Mouse (Mus musculus) cerebellum, postnatal 10 days (tissue): Measurements from ENCODE around the gene Pank4.

Experiments
- DNase-seq, 2 experiments: peaks; one replicate each; pipeline ENCODE4 v3.0.0; 2021; ENCODE audit warnings: mixed read lengths in 2 of 2

Gene Pank4

DNA sequence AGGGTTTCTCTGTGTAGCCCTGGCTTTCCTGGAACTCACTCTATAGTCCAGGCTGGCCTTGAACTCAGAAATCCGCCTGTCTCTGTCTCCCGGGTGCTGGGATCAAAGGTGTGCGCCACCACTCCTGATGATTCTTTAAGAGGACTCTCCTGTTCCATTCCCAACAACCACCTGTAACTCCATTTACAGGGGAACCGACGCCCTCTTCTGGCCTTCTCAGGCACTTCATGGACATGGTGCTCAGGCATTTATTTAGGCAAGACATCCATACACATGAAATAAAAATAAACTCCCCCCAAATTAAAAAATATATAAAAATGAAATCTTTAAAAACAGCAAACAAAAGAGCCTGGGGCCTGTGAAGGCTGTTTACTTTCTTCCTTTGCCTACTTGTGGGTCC is 3.2 kb downstream of the Pank4 start:
- DNase-seq, result peak; percentile 80 to 86

- no peak for DNase-seq
Measured at GRCm38 (mm10) chr4:154972546-154972945, 8.6 kb downstream of the Pank4 start.

GRCm38 (mm10) chr4:154974163-154974611 is 10.3 kb downstream of the Pank4 start:
- peak; percentile 58 to 69 for DNase-seq

DNA sequence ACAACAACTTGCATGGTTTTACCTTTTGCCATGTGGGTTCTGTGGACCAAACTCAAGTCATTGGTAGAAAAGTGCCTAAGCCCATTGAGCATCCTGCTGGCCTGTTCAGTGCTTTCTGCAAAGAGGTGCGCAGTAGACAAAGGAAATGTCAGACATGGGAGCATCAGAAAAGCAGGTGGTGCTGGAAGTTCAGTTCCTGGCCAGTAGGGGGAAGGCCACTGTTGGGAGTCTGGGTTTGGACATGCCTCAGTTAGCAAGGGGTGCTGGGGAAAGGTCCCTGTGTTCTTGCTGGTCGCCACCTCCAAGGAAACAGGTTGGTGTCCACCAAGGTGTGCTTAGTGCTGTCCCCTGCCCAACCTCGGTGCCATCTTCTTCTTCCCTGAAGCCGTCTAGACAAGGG is 16.2 kb downstream of the Pank4 start:
- peak in 1 of 2 experiments; percentile 50 for DNase-seq

DNA sequence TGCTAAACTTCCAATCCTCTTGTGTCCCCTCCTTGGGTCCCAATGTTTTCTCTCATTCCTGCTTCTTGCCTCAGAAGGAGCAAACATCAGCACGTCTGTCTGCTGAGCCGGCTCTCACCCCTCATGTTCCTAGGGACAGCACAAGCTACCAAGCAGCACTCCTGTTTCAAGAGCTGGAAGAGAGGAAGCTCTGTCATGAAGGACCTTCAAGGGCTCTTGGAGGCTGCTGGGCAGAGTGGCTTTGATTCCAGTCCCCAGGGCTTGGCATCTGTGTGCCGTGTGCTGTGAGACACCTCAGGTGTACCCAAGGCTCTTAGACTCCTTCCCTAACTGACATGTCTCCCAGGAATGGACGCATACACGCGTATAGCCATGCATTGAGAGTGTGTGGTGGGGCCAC is 17.2 kb downstream of the Pank4 start:
- DNase-seq, result no peak

GRCm38 (mm10) chr4:154981530-154981929 is 17.6 kb downstream of the Pank4 start:
- DNase-seq, result peak; percentile 82 to 84

GRCm38 (mm10) chr4:154982247-154983120 is 18.6 kb downstream of the Pank4 start:
- no peak for DNase-seq

GRCm38 (mm10) chr4:154983767-154984166 is 19.8 kb downstream of the Pank4 start:
- DNase-seq, result peak; percentile 39 to 43

DNA sequence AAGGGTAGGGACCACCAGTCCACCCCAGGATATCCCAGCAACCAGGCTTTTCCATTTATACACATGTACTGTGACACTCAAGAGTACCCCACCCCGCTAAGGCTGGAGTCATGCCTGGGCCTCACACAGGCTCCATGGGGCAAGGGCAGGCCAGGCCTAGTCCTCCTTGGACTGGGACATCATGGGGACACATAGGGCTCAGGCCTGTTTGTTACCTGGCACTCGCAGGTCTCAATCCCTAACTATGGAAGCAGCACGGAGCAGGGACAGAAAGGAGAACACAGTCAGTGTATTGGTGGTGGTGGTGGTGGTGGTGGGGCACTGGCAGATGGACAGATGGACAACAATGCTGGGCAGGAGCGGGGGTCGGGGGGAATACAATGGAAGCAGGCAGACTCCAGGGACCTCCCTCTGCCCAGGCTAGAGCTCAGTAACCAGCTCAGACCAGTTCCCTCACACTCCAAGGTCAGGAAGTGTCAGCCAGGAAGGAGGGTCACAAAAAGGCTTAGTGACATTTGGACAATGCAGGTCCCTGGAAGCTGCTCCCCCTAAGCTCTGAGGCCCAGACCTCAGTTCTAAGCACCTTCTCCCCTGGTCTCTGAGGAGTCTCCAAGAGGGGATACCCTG is 21.3 kb downstream of the Pank4 start:
- DNase-seq, result no peak

DNA sequence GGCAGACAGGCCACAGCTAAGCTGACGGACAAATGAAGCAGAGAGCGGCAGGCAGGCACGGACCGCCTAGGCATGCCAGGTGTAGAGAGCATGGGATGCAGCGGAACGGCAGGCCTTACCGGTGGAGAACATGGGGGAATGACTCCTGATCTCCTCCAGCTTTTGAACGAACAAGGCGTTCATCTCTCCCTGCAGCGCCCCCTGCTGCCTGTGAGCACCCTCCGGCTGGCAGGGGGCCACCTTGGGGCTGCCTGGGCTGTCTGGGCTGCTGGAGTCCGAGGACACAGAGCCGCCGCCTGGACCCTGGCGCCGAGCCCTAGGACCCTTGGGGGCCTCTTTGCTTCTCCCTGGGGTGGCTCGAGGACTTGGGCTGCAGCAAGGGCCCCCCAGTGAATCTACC is 22.2 kb downstream of the Pank4 start:
- peak; percentile 84 to 88 for DNase-seq

DNA sequence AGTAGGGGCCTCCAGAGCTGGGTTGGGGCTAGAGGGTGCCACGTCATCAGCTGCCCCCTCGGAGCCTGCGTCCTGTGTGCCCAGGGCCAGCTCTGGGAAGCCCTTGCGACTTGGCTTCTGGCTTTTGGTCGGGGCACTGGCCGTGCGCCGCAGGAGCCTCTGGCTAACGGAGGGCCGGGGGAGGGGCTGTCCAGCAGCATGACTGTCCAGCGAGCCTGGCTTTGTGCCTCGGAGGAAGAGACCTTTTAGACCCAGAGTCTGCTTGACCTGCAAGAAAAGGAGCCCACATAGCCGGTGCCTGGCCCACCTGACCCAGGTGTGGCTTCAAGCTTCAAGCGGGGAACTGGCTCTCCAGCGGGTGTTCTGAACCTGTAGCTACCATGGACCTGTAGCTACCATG is 22.8 kb downstream of the Pank4 start:
- no peak for DNase-seq

- peak; percentile 70 to 78 for DNase-seq
Measured at GRCm38 (mm10) chr4:154994876-154995275, 31.0 kb downstream of the Pank4 start.

DNA sequence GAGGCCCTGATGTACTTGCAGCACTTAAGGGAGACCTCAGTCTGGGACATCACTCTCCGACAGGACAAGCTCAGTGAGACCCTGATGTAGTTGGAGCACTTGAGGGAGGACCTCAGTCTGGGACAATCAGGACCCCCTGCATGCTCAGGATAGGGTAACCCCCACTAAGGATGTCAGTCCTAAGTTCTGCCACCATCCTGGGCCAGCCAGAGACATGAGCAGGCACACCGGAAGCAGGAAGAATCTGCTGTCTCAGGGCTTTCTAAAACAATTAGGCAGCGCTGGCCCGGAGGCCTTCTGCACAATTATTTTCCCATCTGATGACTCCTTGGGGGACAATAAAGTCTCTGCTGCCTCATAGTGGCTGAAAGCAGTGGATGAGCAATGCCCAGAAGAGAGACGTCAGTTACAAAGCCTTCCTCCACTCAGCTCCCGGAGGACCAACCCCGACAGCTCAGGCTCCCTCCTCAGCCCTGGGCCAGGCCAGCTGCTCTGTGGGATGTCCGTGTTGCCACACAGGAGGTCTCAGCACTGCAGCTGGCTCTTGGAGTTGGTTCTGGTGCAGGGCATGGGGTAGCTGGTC is 32.7 kb downstream of the Pank4 start:
- DNase-seq, result peak; percentile 40 to 51

DNA sequence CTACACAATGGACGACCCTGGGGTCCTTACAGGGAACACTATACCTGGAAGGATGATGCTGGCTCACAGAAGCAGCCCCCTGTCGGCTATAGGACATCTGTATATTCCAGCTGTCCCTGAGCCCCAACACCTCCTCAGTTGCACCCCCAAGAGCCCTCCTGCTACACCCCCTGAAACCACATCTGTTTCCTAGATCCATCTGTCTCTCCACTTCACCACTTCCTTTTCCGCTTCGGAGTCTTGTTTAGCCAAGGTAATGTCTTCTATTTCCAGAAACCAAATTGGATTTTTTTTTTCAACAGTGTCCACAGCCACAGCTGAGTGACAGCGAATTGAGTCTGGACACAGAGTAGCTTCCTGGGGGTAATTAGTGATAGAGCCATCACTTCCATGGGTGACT is 35.5 kb downstream of the Pank4 start:
- no peak for DNase-seq

DNA sequence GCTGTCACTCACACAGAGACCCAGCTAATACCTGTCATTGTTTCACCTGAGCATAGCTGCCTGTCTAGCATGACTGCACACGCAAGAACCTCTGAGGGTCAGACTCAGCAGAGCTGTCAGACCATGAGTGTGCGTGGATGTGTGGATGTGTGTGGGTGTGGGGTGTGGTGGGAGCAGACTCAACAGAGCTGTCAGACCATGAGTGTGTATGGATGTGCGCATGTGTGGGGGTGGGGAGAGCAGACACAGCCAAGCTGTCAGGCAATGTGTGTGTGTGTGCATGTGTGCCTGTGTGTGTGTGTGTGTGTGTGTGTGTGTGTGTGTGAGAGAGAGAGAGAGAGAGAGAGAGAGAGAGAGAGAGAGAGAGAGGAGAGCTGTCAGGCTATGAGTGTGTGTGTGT is 41.4 kb downstream of the Pank4 start:
- no peak for DNase-seq

GRCm38 (mm10) chr4:155006296-155006695 is 42.4 kb downstream of the Pank4 start:
- DNase-seq, result no peak

- DNase-seq, result peak in 1 of 2 experiments; percentile 52
Measured at GRCm38 (mm10) chr4:155007641-155008040, 43.7 kb downstream of the Pank4 start.

GRCm38 (mm10) chr4:155008075-155008474 is 44.2 kb downstream of the Pank4 start:
- no peak for DNase-seq

GRCm38 (mm10) chr4:155009216-155009615 is 45.3 kb downstream of the Pank4 start:
- DNase-seq, result peak in 1 of 2 experiments; percentile 37

- peak; percentile 97 for DNase-seq
Measured at GRCm38 (mm10) chr4:155010870-155011269, 46.9 kb downstream of the Pank4 start.

DNA sequence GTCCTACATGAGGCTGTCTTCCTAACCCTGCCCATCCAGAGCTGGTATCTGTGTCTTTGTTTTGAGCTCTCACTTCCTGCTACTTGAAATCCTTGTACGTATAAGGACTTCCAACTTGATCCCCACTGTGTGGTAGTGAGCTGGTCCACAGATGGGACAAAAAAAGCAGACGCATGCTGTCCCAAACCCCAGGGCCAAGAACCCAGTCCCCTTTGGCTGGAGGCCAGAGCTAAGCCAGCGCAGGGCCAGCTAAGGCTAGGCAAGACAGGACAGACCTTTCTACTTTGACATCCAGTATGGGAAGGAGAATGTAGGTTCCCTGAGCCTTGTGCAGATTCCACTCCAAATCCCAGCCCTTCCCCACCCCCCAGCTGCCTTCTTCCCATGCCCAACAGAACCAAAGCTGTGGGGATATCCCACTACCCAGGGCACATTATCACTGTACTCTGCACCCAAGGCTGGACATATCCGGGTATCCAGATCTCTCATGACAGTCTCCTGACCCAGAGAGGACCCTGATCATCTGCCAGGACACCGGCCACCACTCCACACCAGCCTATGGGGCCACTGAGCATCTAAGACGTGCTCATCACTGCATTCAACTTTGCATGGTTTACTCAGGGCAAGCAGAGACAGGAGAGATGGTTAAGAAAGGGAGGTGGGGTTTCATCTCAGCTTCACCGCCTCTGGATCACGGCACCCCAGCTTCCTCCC is 47.5 kb downstream of the Pank4 start:
- DNase-seq, result peak; percentile 86 to 89

- DNase-seq, result peak; percentile 84 to 86
Measured at GRCm38 (mm10) chr4:155012115-155012514, 48.2 kb downstream of the Pank4 start.

- peak; percentile 95 to 97 for DNase-seq
Measured at GRCm38 (mm10) chr4:155012788-155013187, 48.9 kb downstream of the Pank4 start.
